Mouse (Mus musculus) midbrain, embryonic 13.5 days (tissue): ENCODE data around the gene Elovl3. TPM values are rescaled to one million over a fixed set of nuclear protein-coding genes. Genes with fewer than 3 reads are reported as not detected.
"Not testable (repeated sequence)": the region's sequence is repeated elsewhere in the genome, so short reads cannot be mapped to it uniquely, and the experiment has no call there.

Experiments used
- ATAC-seq: fragments of 200-750 bp; cut with Nextera tagmentation; 2 replicates; pipeline ENCODE4 v1.8.0; 2017; ENCODE audit warnings: mild to moderate bottlenecking, moderate TSS enrichment, moderate library complexity
- H3K27ac ChIP-seq: fragments of 300-500 bp; sonication (generic); 2 replicates; pipeline ENCODE4 v1.5.1; 2015; ENCODE audit warnings: inconsistent platforms, mild to moderate bottlenecking, moderate library complexity
- H3K27me3 ChIP-seq: fragments of 300-500 bp; sonication (generic); 2 replicates; pipeline ENCODE4 v1.6.1; 2015; ENCODE audit warnings: mild to moderate bottlenecking, inconsistent platforms
- H3K36me3 ChIP-seq: fragments of 300-500 bp; sonication (generic); 2 replicates; pipeline ENCODE4 v1.6.1; 2015; ENCODE audit warnings: mild to moderate bottlenecking, inconsistent platforms
- H3K4me1 ChIP-seq: fragments of 300-500 bp; sonication (generic); replicated peaks from 2 replicates; pipeline ENCODE4 v1.6.1; 2015; ENCODE audit warnings: inconsistent platforms
- H3K4me2 ChIP-seq: fragments of 300-500 bp; sonication (generic); replicated peaks from 2 replicates; pipeline ENCODE4 v1.6.1; 2015; ENCODE audit warnings: moderate library complexity, mild to moderate bottlenecking, inconsistent platforms
- H3K4me3 ChIP-seq: fragments of 300-500 bp; sonication (generic); replicated peaks from 2 replicates; pipeline ENCODE4 v1.5.1; 2015; ENCODE audit warnings: mild to moderate bottlenecking, inconsistent platforms
- H3K9ac ChIP-seq: fragments of 300-500 bp; sonication (generic); replicated peaks from 2 replicates; pipeline ENCODE4 v1.6.1; 2015; ENCODE audit warnings: mild to moderate bottlenecking, inconsistent platforms
- H3K9me3 ChIP-seq: fragments of 300-500 bp; sonication (generic); 2 replicates; pipeline ENCODE4 v1.6.1; 2016; ENCODE audit warnings: mild to moderate bottlenecking, inconsistent platforms
- WGBS: fragments of 180-500 bp; shearing (Covaris S2); methylation state at CpG from one replicate; pipeline ENCODE4 v1.1.7; 2015; 5-methylcytosine and 5-hydroxymethylcytosine counted together
- polyA plus RNA-seq: library from polyadenylated mRNA; unstranded; fragments of >200 nt; fragmentation: Nextera tagmentation; extraction: Ambion mirVana; gene quantifications from 2 replicates; pipeline ENCODE4 v1.2.1, GENCODE M21; 2015

Gene Elovl3
- polyA plus RNA-seq, 1 experiment from 2014 or later, result 1.1 TPM

DNA sequence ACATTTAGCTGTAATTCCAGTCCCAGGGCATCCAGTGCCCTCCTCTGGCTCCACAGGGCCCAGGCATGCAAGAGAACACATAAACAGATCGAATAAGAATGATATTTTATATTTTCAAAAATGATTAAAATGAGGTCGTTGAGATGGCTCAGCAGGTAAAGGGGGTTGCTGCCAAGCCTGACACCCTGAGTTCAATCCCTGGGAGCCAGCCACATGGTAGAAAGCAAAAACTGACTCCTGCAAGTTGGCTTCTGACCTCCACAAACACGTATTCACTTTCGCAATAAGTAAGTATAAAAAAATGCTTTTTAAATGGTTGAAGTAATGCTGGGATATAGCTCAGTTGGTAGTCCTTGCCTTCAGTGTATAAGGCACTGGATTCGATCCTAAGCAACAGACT is 20.9 kb upstream of the Elovl3 start:
- no peak overlapping the region for H3K9ac ChIP-seq
- no peak overlapping the region for H3K27ac ChIP-seq
- no peak for ATAC-seq
- no peak overlapping the region for H3K4me2 ChIP-seq
- H3K4me3 ChIP-seq, result no peak overlapping the region
- H3K27me3 ChIP-seq, result no peaks in the 10 kb centered on the region
- WGBS, result 92% methylated on average over 5 of the region's 5 CpGs
- no peaks in the 10 kb centered on the region for H3K9me3 ChIP-seq
- no peaks in the 10 kb centered on the region for H3K4me1 ChIP-seq
- H3K36me3 ChIP-seq, result no peaks in the 10 kb centered on the region

DNA sequence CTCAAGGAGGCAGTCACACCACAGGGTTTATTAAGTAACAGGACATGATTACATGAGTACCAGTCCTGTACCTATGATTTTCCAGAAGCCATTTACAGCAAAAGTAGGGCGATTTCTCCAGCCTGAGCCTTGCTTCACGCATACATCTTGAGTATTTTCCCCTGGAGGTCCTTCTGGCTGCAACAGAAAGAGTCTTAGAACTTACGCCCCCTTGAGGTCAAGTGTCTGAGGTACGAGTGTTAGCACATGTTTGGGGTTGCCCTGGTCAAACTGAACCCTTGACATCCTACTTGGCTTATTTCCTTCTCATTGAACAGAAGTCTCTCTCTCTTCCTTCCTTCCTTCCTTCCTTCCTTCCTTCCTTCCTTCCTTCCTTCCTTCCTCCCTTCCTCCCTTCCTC is 17.1 kb upstream of the Elovl3 start:
- Histone ChIP-seq H3K27ac (no peak overlapping the region), H3K27me3 (no peaks in the 10 kb centered on the region), H3K4me3 (no peak overlapping the region), H3K9ac (no peak overlapping the region), H3K4me1 (no peaks in the 10 kb centered on the region), H3K9me3 (no peaks in the 10 kb centered on the region), H3K4me2 (no peak overlapping the region), H3K36me3 (no peaks in the 10 kb centered on the region)
- WGBS, result 47% methylated on average over 4 of the region's 4 CpGs
- ATAC-seq, result no peak

DNA sequence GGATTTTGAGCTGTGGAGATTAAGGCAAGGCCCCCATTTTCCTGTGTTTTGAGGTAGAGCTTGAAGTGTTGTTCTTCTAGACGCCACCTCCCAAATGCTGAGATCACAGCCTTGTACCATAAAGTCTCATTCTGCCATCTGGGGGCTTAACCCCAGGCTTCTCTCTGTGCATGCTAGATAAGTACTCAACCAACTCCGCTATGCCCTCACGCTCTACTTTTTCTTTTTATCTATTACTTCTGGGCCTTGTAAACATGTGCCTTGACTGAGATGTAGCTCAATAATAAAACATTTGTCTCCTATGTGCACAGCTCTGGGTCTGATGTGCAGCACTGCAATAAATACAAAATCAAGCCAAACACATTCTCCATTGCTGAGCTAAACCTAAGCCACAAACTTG is 12.2 kb upstream of the Elovl3 start:
- no peaks in the 10 kb centered on the region for H3K27me3 ChIP-seq
- 90% methylated on average over 3 of the region's 3 CpGs for WGBS
- no peak overlapping the region for H3K4me2 ChIP-seq
- H3K27ac ChIP-seq, result no peak overlapping the region
- no peak overlapping the region for H3K9ac ChIP-seq
- H3K36me3 ChIP-seq, result no peaks in the 10 kb centered on the region
- no peak overlapping the region for H3K4me3 ChIP-seq
- no peaks in the 10 kb centered on the region for H3K4me1 ChIP-seq
- no peak for ATAC-seq
- no peaks in the 10 kb centered on the region for H3K9me3 ChIP-seq

DNA sequence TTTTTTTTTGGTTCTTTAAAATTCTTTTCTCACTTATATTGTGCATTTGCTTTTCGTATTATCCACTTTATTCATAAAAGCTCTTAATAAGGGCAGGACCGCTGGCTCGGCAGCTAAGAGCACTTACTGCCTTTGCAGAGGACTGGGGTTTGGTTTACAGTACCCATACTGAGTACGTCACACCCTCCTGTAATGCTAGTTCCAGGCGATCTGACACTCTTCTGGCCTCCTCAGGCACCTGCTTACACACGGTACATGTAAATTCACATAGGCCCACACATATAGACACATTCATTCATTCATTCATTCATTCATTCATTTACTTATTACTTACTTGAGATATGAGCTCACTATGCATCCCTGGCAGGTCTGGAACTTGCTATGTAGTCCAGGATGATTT is 10.8 kb upstream of the Elovl3 start:
- Histone ChIP-seq H3K4me2 (no peak overlapping the region), H3K9ac (no peak overlapping the region), H3K4me1 (no peaks in the 10 kb centered on the region), H3K27me3 (no peaks in the 10 kb centered on the region), H3K4me3 (no peak overlapping the region), H3K9me3 (no peaks in the 10 kb centered on the region), H3K27ac (no peak overlapping the region), H3K36me3 (no peaks in the 10 kb centered on the region)
- WGBS, result 82% methylated on average over 6 of the region's 6 CpGs
- no peak for ATAC-seq

DNA sequence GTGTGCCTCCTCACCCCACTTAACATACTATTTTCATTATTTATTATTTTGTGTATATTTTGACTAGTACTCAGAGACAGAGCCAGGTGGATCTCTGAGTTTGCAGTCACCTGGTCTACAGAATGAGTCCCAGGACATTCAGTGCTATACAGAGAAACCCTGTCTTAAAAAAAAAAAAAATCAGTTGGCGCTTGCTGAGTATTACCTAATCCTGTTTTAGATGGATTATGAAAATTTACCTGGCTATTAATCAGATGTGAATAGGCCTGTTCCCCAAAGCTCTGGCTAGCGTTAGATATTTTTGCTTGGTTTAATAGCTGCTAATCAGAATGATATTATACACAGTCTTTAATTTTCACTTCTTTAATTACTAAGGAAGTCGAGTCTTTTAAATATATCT is 7.8 kb upstream of the Elovl3 start:
- ATAC-seq, result no peak
- Histone ChIP-seq H3K36me3 (no peaks in the 10 kb centered on the region), H3K4me2 (no peak overlapping the region), H3K9me3 (no peaks in the 10 kb centered on the region), H3K4me3 (no peak overlapping the region), H3K4me1 (no peaks in the 10 kb centered on the region), H3K27me3 (0 out of 2 replicates have a peak, but pooled peaks cover 5% of the 10 kb centered on the region), H3K9ac (no peak overlapping the region), H3K27ac (no peak overlapping the region)
- 85% methylated on average over 3 of the region's 3 CpGs for WGBS

DNA sequence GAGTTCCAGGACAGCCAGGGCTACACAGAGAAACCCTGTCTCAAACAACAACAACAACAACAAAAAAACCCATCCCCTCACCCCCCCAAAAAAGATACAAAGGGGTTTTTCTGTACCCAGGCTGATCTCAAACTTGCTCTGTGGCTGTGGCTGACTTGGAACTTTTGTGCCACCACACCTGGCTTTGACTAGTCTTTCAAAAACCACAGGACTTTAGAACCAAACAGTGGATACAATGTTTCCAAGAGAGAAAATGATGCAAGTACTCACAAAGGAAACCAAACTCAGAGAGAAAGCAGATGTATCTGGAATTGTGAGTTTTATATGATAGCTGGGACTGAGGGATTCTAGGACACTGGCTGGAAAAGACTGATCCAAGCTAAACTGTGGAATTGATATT is 7.0 kb upstream of the Elovl3 start:
- no peak overlapping the region for H3K27ac ChIP-seq
- no peaks in the 10 kb centered on the region for H3K9me3 ChIP-seq
- no peak for ATAC-seq
- H3K4me3 ChIP-seq, result no peak overlapping the region
- no peaks in the 10 kb centered on the region for H3K36me3 ChIP-seq
- H3K4me1 ChIP-seq, result no peaks in the 10 kb centered on the region
- H3K9ac ChIP-seq, result no peak overlapping the region
- no peak overlapping the region for H3K4me2 ChIP-seq
- H3K27me3 ChIP-seq, result 0 out of 2 replicates have a peak, but pooled peaks cover 5% of the 10 kb centered on the region

DNA sequence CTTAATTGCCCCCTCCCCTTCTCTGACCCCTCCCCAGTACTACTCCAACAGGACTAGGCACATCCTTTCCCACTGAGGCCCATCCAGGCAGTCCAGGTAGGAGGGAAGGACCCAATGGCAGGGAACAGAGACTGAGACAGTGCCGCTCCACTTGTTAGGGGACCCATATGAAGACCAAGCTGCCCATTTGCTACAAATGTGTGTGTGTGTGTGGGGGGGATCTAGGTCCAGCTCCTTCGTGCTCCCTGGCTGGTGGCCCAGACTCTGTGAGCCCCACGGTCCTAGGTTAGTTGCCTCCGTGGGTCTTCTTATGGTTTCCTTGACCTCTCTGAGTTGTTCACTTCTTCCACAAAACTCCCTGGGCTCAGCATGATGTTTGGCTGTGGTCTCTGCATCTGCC is 5.4 kb upstream of the Elovl3 start:
- Histone ChIP-seq H3K27ac (no peak overlapping the region), H3K4me2 (no peak overlapping the region), H3K27me3 (peaks cover 19% of the 10 kb centered on the region), H3K9me3 (no peaks in the 10 kb centered on the region), H3K4me1 (no peaks in the 10 kb centered on the region), H3K4me3 (no peak overlapping the region), H3K36me3 (no peaks in the 10 kb centered on the region), H3K9ac (no peak overlapping the region)
- 86% methylated on average over 4 of the region's 4 CpGs for WGBS
- ATAC-seq, result no peak

DNA sequence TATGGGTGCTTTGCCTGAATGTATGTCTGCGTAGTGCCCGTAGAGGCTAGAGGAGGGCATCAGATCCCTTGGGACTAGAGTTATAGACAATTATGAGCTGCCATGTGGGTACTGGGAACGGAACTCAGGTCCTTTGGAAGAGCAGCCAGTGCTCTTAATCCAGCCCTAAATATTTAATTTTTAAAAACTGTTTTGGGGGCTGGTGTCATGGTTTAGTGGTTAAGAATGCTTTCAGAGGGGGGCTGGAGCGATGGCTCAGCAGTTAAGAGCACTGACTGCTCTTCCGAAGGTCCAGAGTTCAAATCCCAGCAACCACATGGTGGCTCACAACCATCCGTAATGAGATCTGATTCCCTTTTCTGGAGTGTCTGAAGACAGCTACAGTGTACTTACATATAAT is 2.0 kb upstream of the Elovl3 start:
- not testable (repeated sequence) for H3K27ac ChIP-seq, H3K4me3 ChIP-seq, H3K9ac ChIP-seq, H3K36me3 ChIP-seq, ATAC-seq, H3K4me2 ChIP-seq, H3K4me1 ChIP-seq, H3K9me3 ChIP-seq
- H3K27me3 ChIP-seq, result peaks cover 53% of the 10 kb centered on the region
- 75% methylated on average over 6 of the region's 6 CpGs for WGBS

DNA sequence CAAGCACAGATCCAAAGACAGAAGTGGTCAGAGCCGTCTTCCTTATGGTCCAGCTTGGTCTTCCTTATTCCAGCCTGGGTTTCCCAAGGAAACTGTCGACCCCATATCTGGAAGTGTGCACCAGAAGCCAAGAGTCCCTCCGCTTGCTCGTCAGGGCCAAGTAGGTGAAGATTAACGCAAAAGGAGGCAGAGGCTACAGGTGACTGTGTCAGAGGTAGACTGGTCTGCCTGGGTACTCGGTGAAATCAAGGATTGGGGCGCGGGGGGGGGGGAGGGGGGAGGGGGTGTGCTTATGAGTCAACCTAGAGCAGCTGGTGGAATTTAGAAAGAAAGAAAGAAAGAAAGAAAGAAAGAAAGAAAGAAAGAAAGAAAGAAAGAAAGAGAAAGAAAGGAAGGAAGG is 414 bp upstream of the Elovl3 start:
- no peaks in the 10 kb centered on the region for H3K36me3 ChIP-seq
- peaks cover 17% of the 10 kb centered on the region for H3K4me1 ChIP-seq
- peak overlapping the region; percentile 17; the same call in 1 of the 2 replicates for H3K4me3 ChIP-seq
- no peak overlapping the region for H3K9ac ChIP-seq
- no peaks in the 10 kb centered on the region for H3K9me3 ChIP-seq
- H3K4me2 ChIP-seq, result peak overlapping the region; percentile 41; the same call in 1 of the 2 replicates
- no peak for ATAC-seq
- H3K27ac ChIP-seq, result no peak overlapping the region
- WGBS, result 10% methylated on average over 6 of the region's 8 CpGs
- peaks cover 66% of the 10 kb centered on the region for H3K27me3 ChIP-seq

DNA sequence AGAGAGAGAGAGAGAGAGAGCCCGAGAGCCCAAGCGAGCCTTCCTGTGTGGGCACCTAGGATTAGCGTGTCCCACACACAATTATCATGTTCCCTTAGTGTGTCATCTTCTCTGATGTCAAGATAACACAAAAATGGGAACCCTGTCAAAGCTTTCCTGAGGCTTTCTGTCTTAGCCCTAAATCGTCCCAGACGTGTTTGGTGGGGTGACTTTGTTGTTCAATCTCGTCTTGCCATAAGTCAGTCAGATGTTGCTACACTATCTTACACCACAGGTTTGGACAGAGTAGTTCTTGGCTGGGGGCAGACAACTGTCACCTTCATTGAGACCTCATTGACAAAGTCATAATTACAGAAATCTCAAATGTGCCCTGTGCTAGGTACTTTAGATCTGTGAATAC is 880 bp downstream of the Elovl3 start:
- H3K4me3 ChIP-seq, result no peak overlapping the region
- no peaks in the 10 kb centered on the region for H3K9me3 ChIP-seq
- peaks cover 27% of the 10 kb centered on the region for H3K4me1 ChIP-seq
- WGBS, result 31% methylated on average over 6 of the region's 6 CpGs
- H3K27ac ChIP-seq, result no peak overlapping the region
- no peak overlapping the region for H3K4me2 ChIP-seq
- H3K36me3 ChIP-seq, result no peaks in the 10 kb centered on the region
- peaks cover 79% of the 10 kb centered on the region for H3K27me3 ChIP-seq
- ATAC-seq, result no peak
- H3K9ac ChIP-seq, result no peak overlapping the region

DNA sequence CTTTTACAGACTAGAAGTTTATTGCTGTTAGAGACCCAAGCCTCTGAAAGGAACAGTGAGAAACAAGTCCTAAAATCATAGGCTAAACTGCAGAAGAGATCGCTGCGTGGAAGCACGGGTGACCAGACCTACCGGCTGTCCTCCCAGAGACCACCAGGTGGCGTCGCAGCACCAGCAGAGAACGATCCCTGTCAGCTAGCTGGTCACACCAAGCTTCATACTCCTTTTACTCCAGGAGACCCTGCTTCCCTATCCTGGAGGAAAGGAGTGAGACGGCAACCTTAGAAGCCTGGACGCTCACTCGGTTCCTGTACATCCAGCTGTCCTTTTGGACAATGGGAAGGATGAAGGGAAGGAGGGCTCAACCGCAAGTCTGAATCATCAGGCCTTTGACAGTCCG is 3.6 kb downstream of the Elovl3 start:
- Histone ChIP-seq H3K9me3 (no peaks in the 10 kb centered on the region), H3K36me3 (no peaks in the 10 kb centered on the region), H3K9ac (peak overlapping the region; percentile 69), H3K4me2 (peak overlapping the region; percentile 94), H3K4me1 (peaks cover 27% of the 10 kb centered on the region), H3K27ac (no peak overlapping the region; the same call in 1 of the 2 replicates), H3K4me3 (peak overlapping the region; percentile 56), H3K27me3 (peaks cover 94% of the 10 kb centered on the region)
- 2% methylated on average over 12 of the region's 12 CpGs for WGBS
- ATAC-seq, result peak; percentile 73

DNA sequence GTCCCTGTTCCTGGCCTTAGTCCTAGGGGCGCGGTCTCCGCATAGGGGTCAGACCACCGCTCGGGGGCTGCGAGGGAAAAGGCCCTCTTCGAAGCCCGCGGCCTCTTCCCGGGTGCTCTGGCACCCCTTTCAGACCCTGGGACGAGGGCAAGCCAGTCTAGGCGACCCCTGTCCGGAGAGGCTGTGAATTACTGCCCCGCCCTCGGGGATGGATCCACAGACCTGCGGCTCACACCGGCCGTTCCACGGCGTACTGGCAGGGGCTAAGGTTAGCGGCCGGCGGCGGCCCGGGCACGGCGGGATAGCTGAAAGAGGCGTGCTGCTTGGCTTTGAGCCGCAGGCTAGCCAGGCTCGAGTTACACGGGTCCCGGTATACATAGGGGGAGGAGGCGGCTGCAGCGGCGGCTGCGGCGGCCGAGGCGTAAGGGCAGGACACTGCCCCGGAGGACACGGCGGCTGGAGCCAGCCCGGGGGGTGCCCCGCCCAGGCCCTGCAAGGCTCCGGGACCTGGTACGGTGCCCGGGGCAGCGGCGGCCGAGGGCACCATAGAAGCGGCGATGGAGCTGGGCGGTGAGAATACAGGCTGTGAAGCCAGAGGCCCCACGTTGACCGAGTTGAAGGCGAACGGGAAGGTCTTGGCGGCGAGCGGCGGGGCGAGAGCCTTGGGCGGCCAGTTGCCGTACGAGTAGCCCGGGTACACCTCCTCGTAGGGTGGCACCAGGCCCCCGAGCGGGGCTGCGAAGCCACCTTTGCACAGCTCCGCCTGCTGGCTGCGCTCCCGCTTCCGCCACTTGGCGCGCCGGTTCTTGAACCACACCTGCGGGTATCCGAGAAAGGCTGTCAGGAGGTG is 4.3 kb downstream of the Elovl3 start:
- Histone ChIP-seq H3K27ac (no peak overlapping the region; the same call in 1 of the 2 replicates), H3K4me1 (peaks cover 33% of the 10 kb centered on the region), H3K9ac (peak overlapping the region; percentile 69), H3K36me3 (no peaks in the 10 kb centered on the region), H3K27me3 (peaks cover 94% of the 10 kb centered on the region), H3K4me2 (peak overlapping the region; percentile 94), H3K9me3 (no peaks in the 10 kb centered on the region), H3K4me3 (peak overlapping the region; percentile 56)
- under 1% methylated on average over 78 of the region's 79 CpGs for WGBS
- ATAC-seq, result peak; percentile 59
